Mouse (Mus musculus) R1 (cell line): ENCODE data around the gene Pfkm.

Source experiments
- DNase-seq: peaks from one replicate; pipeline ENCODE4 v3.0.0-alpha.2; 2018; ENCODE audit warnings: low read depth, low spot score

Pfkm gene

DNA sequence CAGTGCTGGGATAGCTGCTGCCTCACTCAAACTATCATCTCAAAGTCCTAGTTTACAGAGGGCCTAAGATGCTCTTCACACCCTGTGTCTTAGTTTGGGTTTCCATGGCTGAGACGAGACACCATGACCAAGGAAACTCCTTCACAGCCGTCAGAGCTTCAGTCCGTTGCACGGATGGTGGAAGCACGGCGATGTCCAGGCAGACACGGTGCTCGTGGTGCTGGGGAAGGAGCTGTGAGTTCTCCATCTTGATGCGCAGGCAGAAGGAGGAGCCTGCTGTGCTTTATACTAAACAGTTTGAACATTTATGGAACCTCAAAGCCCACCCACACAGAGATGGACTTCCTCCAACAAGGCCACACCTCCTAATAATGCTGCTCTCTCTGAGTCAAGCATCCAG, 44.5 kb downstream of the Pfkm start:
- no peak for DNase-seq

- DNase-seq: no peak
Measured at GRCm38 (mm10) chr15:98139763-98140162, 47.4 kb downstream of the Pfkm start.

DNA sequence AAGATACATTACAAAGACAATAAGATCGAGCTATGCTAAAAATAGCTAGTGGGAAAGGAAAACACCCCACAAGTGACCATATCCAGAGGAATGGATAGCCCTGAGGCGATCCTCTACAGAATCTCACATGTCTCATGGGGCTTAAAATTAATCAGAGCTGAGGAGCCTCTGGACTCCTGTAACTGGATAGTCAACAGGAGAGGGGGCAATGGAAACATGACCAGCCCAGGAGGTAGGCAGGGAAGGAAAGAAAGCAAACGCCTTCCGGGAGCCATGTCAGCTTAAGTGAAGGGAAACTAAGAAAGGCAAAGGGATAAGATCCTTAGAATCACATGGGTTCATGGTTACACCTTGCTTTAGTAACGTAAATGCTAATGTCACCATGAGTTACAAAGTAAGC, 48.4 kb downstream of the Pfkm start:
- no peak for DNase-seq

GRCm38 (mm10) chr15:98142515-98142914, 50.1 kb downstream of the Pfkm start:
- no peak for DNase-seq

DNA sequence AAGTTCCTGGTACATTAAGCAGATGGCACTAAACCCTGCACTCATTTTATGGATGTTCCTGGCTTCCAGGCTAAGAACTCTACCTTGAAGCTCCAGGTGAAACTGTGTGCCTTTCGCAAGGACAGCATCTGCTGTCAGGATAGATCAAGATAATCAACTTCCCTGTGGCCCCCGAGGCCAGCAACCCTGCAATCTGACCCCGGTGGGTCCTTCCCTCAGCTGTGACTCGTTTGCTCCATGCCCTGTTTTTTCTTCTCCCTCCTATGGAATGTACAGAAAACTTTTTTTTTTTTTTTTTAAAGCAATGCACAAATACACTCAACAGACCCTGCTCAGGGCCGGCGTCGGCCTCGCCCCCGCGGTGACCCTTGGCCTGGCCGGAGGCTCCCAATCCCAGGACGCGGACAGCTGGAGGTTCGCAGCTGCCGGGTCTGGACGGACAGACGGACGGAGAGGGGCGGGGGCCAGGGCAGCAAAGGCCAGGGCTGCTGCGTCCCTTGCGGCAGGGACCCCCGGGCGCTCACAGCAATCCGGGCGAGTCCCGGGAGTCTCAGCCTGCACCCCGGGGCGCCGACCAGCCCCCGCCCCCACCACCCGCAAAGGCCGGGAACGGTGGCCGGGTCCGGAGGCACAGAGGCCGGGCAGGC, 52.6 kb downstream of the Pfkm start:
- DNase-seq: peak; percentile 28

DNA sequence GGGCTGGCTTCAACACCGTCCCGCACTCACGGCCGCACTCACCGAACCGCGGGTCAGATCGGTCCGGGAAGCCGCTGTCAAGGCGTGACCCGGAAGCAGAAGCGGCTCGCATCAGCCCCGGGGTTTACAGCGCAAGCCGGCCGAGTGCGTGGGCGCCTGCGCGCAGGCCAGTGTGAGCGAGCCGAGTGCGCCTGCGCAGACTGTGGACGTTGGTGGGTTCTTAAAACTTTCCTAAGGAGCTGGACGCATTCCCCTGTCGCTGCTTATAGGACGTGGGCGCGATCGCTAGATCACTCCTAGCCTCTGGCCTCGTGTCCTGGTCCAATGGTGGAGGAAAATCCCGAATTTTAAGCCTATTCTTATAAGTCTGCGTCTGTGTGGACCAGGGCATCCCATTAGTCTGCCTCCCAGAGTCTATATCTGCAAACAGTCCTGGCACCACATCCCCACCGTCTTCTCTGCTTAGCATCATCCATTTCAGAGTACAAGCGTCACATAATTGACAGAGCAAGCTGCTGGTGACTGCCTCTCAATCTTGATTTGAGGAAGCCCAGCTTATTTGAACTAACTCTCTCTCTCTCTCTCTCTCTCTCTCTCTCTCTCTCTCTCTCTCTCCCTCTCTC, 53.3 kb downstream of the Pfkm start:
- DNase-seq: peak; percentile 91

- DNase-seq: no peak
Measured at GRCm38 (mm10) chr15:98148356-98148755, 56.0 kb downstream of the Pfkm start.

GRCm38 (mm10) chr15:98149166-98149602, 56.8 kb downstream of the Pfkm start:
- DNase-seq: no peak

GRCm38 (mm10) chr15:98152916-98153315, 60.5 kb downstream of the Pfkm start:
- no peak for DNase-seq

DNA sequence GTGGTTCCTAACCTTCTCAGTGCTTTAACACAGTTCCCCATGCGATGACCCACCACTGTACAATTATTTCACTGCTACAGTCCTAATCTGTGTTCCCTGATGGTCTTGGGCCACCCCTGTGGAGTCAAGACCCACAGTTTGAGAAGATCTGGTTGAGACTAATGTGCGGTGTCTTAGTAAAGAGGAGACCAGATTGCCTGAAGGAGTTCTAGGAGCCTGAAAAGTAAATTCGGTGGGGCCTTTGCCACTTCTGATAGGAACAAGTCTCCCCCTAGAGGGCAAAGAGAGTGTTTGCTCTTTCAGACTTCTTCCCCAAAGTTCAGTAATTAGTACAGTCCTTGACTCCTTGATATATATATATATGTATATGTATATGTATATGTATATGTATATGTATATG, 61.2 kb downstream of the Pfkm start:
- peak; percentile 85 for DNase-seq

DNA sequence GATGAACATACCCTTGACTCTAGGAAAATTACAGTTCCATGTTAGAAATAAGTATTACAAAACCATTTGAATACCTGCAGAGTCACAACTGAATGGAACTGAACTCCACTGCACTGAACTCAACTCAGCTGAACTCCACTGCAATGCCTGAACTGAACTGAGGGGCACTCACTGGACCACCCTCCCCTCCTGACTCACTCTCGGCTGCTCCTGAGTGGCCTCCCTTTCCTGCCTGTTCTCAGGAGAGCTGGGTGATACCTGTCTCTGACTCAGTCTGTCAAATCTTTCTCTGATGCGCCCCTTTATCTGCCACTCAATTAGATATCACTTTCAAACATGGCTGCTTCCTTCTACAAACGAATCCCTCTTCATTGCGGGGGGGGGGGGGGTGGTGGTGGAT, 61.8 kb downstream of the Pfkm start:
- DNase-seq: no peak

- DNase-seq: no peak
Measured at GRCm38 (mm10) chr15:98154631-98155030, 62.2 kb downstream of the Pfkm start.

DNA sequence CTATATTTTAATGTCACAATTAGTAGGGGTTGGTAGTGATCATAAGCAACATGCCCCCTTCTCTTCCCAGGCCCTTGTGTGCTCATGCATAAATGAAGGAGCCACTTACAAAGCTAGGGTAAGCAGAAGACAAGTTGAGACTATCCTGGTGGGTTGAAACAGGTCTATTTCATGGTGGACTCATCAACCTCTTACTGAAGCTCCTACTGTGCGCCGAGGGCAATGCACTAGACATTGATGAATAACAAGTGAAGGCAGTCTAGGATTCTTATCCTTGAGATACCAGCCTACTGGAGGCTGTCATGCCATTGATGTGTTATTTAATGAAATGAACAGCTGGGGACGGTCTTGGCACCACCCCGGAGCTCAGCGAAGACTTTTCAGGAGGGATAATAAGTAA, 62.9 kb downstream of the Pfkm start:
- peak; percentile 48 for DNase-seq

GRCm38 (mm10) chr15:98155944-98156343, 63.6 kb downstream of the Pfkm start:
- peak; percentile 89 for DNase-seq

DNA sequence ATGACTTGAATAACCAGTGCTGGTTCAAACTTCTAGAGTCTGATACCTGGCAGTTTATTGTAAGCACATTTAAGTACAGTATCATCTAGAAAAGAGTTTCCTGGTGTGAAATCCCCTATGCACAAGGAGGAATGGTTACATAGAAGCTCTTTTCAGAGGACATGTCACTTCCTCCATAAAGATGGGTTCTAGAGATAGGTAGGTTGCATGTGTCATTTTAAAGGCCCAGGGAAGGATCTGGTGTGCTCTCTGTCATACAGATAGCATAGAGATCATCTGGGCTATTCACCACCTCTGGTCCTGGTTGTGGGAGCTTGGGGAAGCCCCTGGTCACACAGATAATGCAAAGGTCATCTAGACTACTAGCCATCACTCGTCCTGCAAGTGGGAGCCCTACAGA, 64.9 kb downstream of the Pfkm start:
- DNase-seq: no peak

- DNase-seq: no peak
Measured at GRCm38 (mm10) chr15:98161026-98161805, 68.8 kb downstream of the Pfkm start.

DNA sequence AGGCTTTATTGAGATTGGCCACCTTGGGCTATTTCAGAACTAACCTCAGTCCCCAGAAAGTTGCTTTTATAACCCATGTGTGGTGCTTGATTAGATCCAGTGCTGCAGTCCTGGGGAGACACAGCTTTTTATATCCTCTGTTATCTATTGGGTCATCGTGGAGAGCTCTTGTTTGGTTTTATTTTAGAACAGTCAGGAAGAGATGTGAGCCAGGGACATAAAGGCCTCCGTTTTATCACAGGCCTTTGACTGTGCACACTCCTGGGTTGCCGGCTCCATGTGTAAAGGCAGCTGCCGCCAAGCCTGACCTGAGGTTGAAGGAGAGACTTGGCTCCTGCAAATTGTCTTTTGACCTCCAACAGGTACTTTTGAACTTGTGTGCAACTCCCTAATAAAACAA, 70.2 kb downstream of the Pfkm start:
- no peak for DNase-seq

- no peak for DNase-seq
Measured at GRCm38 (mm10) chr15:98165525-98165924, 73.1 kb downstream of the Pfkm start, which contains the start of gene Asb8. Asb8 (minus strand) TSS chr15:98165625.

- no peak for DNase-seq
Measured at GRCm38 (mm10) chr15:98166963-98167644, 74.7 kb downstream of the Pfkm start, which contains the start of gene Ccdc184. Ccdc184 (plus strand) TSS chr15:98167158.

GRCm38 (mm10) chr15:98167645-98168621, 75.5 kb downstream of the Pfkm start:
- DNase-seq: peak; percentile 98

DNA sequence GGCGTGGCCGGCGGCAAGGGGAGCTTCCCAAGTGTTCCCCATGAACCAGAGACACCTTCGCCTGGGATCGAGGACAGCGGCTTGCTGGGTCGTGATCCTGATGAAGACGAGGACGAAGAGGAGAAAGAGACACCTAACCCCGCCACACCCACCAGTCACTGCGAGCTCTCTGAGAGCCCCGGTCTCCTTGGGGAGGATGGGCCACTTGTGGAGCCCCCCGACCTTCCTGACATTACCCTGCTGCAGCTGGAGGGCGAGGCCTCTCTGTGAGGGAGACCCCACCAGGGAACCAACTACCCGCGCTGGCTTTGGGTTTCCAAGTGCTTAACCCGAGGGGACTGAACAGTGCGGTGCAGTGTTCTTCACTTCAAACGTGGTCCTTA, 76.2 kb downstream of the Pfkm start:
- no peak for DNase-seq
